Comparison of ENCODE assay signal across 15 mouse cellular contexts in genomic region chr1:63478946-63479345, GRCm38 (mm10). TPM values are rescaled to one million over a fixed set of nuclear protein-coding genes. Genes with fewer than 3 reads are reported as not detected.
DNase-seq lines count a peak whose midpoint lies in the region; ATAC-seq and TF ChIP-seq lines count a peak whose summit lies in the region.
"Had no signal": no experiment of that assay in that cellular context is flagged by ENCODE, and none has a peak within 500 bp of the region (broad histone marks: within the 10 kb centered on the region; RNA-seq: fewer than 3 reads in every experiment).

No protein-coding gene starts in this region.

- no peaks in the 10 kb centered on the region for H3K79me2 ChIP-seq in heart, adult 2 months (replicated peaks; ENCODE audit: control insufficient read depth, insufficient read depth, low read length)

- H3K27me3 ChIP-seq in heart, adult 2 months (ENCODE audit: control insufficient read depth, insufficient read depth, low read length): 0 out of 2 replicates have a peak, but pooled peaks cover 1% of the 10 kb centered on the region
- no peaks in the 10 kb centered on the region for H3K27me3 ChIP-seq in heart, embryonic 11.5 days (ENCODE audit: control insufficient read depth, insufficient read depth, low read length)
- H3K27me3 ChIP-seq: forebrain, embryonic 15.5 days; liver, embryonic 12.5 days; lung, embryonic 15.5 days; midbrain, embryonic 15.5 days had no signal

- H3K4me3 ChIP-seq in heart, adult 2 months: no peak overlapping the region
- no peak overlapping the region for H3K4me3 ChIP-seq in heart, embryonic 11.5 days (ENCODE audit: low read depth, low read length)
- H3K4me3 ChIP-seq: forebrain, embryonic 15.5 days; hindbrain, embryonic 10.5 days; liver, embryonic 12.5 days; lung, embryonic 15.5 days; midbrain, embryonic 15.5 days had no signal

- H3K4me1 ChIP-seq in heart, adult 2 months (ENCODE audit: control insufficient read depth, insufficient read depth, low read length): no peaks in the 10 kb centered on the region
- H3K4me1 ChIP-seq in heart, embryonic 11.5 days (ENCODE audit: control insufficient read depth, insufficient read depth, low read length): peaks cover 4% of the 10 kb centered on the region; the same call in 1 of the 2 replicates
- H3K4me1 ChIP-seq: liver, embryonic 12.5 days; lung, embryonic 15.5 days had no signal

- WGBS in heart, adult 2 months: 56% methylated on average over 5 of the region's 5 CpGs
- WGBS in heart, embryonic 11.5 days (ENCODE audit: insufficient replicate concordance): 65% methylated on average over 5 of the region's 5 CpGs

- TF ChIP-seq EP300 in heart, adult 2 months (IDR thresholded peaks at IDR 0.05; ENCODE audit: insufficient read depth, low read depth, low read length): no peak

- peak; percentile 25 for TF ChIP-seq CTCF in heart, adult 2 months (IDR thresholded peaks at IDR 0.05)

- H3K27ac ChIP-seq in heart, adult 2 months: no peak overlapping the region
- no peak overlapping the region for H3K27ac ChIP-seq in heart, embryonic 11.5 days (ENCODE audit: low read depth, low read length)
- H3K27ac ChIP-seq: forebrain, embryonic 15.5 days; hindbrain, embryonic 10.5 days; liver, embryonic 12.5 days; lung, embryonic 15.5 days; midbrain, embryonic 15.5 days had no signal

- intact Hi-C loops in heart, adult 2 months (cut with DNase I): no loop called here

- ATAC-seq in heart, embryonic 11.5 days (replicated peaks; ENCODE audit: insufficient number of reproducible peaks, low FRiP score, low TSS enrichment): no peak
- ATAC-seq: forebrain, embryonic 15.5 days; liver, embryonic 12.5 days; midbrain, embryonic 15.5 days had no signal

- no peak for TF ChIP-seq POLR2A in heart, adult 2 months (IDR thresholded peaks at IDR 0.05; ENCODE audit: insufficient read depth, low read depth, low read length)

- H3K4me2 ChIP-seq in heart, embryonic 11.5 days: no peak overlapping the region
- H3K4me2 ChIP-seq: forebrain, embryonic 15.5 days; liver, embryonic 12.5 days; lung, embryonic 15.5 days; midbrain, embryonic 15.5 days had no signal

- H3K9me3 ChIP-seq in heart, embryonic 11.5 days (replicated peaks; ENCODE audit: control insufficient read depth, low read length): no peaks in the 10 kb centered on the region
- H3K9me3 ChIP-seq: forebrain, embryonic 15.5 days; hindbrain, embryonic 10.5 days; liver, embryonic 12.5 days; lung, embryonic 15.5 days; midbrain, embryonic 15.5 days had no signal

- no peak overlapping the region for H3K9ac ChIP-seq in heart, adult 2 months (ENCODE audit: low read depth, low read length)
- no peak overlapping the region for H3K9ac ChIP-seq in heart, embryonic 11.5 days (ENCODE audit: low read depth, low read length)
- H3K9ac ChIP-seq: forebrain, embryonic 15.5 days; liver, embryonic 12.5 days; lung, embryonic 15.5 days; midbrain, embryonic 15.5 days had no signal

- DNase-seq in heart, adult 2 months: peak in 1 of 2 experiments; percentile 11
- peak; percentile 41 for DNase-seq in right cerebral cortex, adult 18-20 months
- DNase-seq in right cerebral cortex, postnatal 10 days (ENCODE audit: low spot score in 2 of 2): no peak
- DNase-seq in cerebellum, postnatal 25 days: peak; percentile 54 to 63
- no peak for DNase-seq in layer of hippocampus, postnatal 10 days (ENCODE audit: low spot score in 2 of 2)
- DNase-seq in spleen, adult 12 weeks (ENCODE audit: low spot score): no peak
- DNase-seq: gastrocnemius, postnatal 25 days; kidney, adult 9 months; right cerebral cortex, postnatal 14 days had no signal

- no peaks in the 10 kb centered on the region for H3K36me3 ChIP-seq in heart, adult 2 months (ENCODE audit: control insufficient read depth, insufficient read depth, low read length)
- no peaks in the 10 kb centered on the region for H3K36me3 ChIP-seq in heart, embryonic 11.5 days (ENCODE audit: control insufficient read depth, insufficient read depth, low read length)
- H3K36me3 ChIP-seq: forebrain, embryonic 15.5 days; hindbrain, embryonic 10.5 days; liver, embryonic 12.5 days; lung, embryonic 15.5 days; midbrain, embryonic 15.5 days had no signal

RNA-seq across cellular contexts. Expression of gene Adam23, which starts 33.3 kb away (rescaled TPM):
- 1 to 10 TPM; 1.4 to 1.7 TPM for total RNA-seq in heart, adult 2 months (2021)
- polyA plus RNA-seq in heart, adult 2 months (2012; rRNA removed): 1.0 and 2.9 TPM in 2 replicates
- 2.2 and 3.0 TPM in 2 replicates for polyA plus RNA-seq in heart, embryonic 11.5 days (2014; fragmentation: Nextera tagmentation; extraction: Ambion mirVana)
- total RNA-seq in layer of hippocampus, postnatal 10 days (2021): 100 to 1,000 TPM; 173 to 177 TPM

Comparison
In these comparisons a context has a peak if more than half of its experiments do, and no peak if none do; other contexts are left out.
1. DNase-seq: peak in right cerebral cortex, adult 18-20 months (single experiment) and cerebellum, postnatal 25 days (2 of 2); none in right cerebral cortex, postnatal 10 days (0 of 2), layer of hippocampus, postnatal 10 days (0 of 2) and spleen, adult 12 weeks (single experiment).
2. RNA of gene Adam23, which starts 33.3 kb away (total RNA-seq): 173 to 177 TPM in layer of hippocampus, postnatal 10 days; 1.4 to 1.7 TPM in heart, adult 2 months; every median in the first group is over 10 times any median in the second.